Comparison of ENCODE assay signal across 10 mouse cellular contexts in the genomic region with DNA sequence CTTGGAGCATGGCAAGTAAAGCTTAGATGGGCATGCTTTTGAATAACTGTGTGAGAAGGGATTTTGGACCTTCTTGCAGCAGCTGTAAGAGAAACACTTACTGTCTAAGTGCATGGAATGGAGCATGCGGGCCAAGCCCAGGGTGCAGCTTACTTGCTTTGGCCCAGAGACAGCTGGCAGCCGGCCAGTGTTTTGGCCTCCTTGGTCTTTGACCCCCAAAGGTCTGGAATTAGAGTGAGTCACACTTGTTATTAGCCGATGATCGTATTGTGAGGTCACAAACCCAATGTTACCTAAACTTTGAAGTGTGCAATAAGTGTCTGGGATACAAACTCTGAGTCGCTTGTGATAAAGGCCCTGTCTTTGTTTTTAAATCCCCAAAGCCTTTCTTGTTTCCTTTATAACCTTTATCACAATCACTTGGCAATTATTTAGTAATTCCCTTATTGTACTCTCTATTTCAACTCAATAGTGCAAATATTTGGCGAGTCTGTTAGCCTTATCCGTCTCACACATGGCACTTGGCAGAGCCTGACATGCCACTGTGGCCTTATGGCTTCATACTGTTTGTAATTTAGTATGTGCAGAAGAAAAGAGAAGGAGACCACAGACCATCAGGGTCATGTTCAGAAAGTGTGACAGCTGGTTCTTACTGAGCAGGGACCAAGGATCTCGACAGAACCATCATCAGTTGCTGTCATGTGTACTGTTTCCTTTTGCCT. TPM values are rescaled to one million over a fixed set of nuclear protein-coding genes. Genes with fewer than 3 reads are reported as not detected.
DNase-seq lines count a peak whose midpoint lies in the region; ATAC-seq and TF ChIP-seq lines count a peak whose summit lies in the region.
"Had no signal": no experiment of that assay in that cellular context is flagged by ENCODE, and none has a peak within 500 bp of the region (broad histone marks: within the 10 kb centered on the region; RNA-seq: fewer than 3 reads in every experiment).

No protein-coding gene starts in this region.

- no peaks in the 10 kb centered on the region for H3K36me3 ChIP-seq in lung, postnatal 0 days (ENCODE audit: insufficient read depth, low read length)
- no peaks in the 10 kb centered on the region for H3K36me3 ChIP-seq in embryonic facial prominence, embryonic 10.5 days (replicated peaks)

- no peak for TF ChIP-seq CTCF in lung, postnatal 0 days (IDR thresholded peaks at IDR 0.05)

- peak; percentile 54 to 66 for DNase-seq in cerebellum, postnatal 14 days
- peak; percentile 91 for DNase-seq in adrenal gland, postnatal 10 days
- peak; percentile 83 for DNase-seq in heart, postnatal 4 days
- DNase-seq in lung, postnatal 0 days (ENCODE audit: low spot score) = peak; percentile 79
- DNase-seq in embryonic facial prominence, embryonic 10.5 days (ENCODE audit: low spot score) = no peak
- DNase-seq in thymus, postnatal 0 days (ENCODE audit: low spot score) = no peak
- DNase-seq in left cerebral cortex, adult 11 months (ENCODE audit: low spot score) = no peak

- H3K27me3 ChIP-seq in lung, postnatal 0 days (replicated peaks; ENCODE audit: insufficient read depth, low read length) = no peaks in the 10 kb centered on the region
- H3K27me3 ChIP-seq in embryonic facial prominence, embryonic 10.5 days (replicated peaks; ENCODE audit: low read depth, poor library complexity, severe bottlenecking) = no peaks in the 10 kb centered on the region

- peak; percentile 44 for TF ChIP-seq EP300 in lung, postnatal 0 days (IDR thresholded peaks at IDR 0.05)

- H3K4me2 ChIP-seq in lung, postnatal 0 days (replicated peaks; ENCODE audit: low read depth, low read length) = no peak overlapping the region

- H3K9ac ChIP-seq in lung, postnatal 0 days (replicated peaks; ENCODE audit: low read depth) = no peak overlapping the region

- WGBS in lung, postnatal 0 days = 16% methylated on average over 8 of the region's 8 CpGs
- 77% methylated on average over 8 of the region's 8 CpGs for WGBS in embryonic facial prominence, embryonic 10.5 days

- no peak for ATAC-seq in cerebellum, adult (ENCODE audit: insufficient number of reproducible peaks, low FRiP score, low TSS enrichment)
- ATAC-seq in lung, postnatal 0 days = peak; percentile 93

- H3K4me1 ChIP-seq in lung, postnatal 0 days (ENCODE audit: insufficient read depth, low read depth, low read length) = no peaks in the 10 kb centered on the region; the same call in 1 of the 2 replicates
- no peaks in the 10 kb centered on the region for H3K4me1 ChIP-seq in embryonic facial prominence, embryonic 10.5 days

- no peak overlapping the region for H3K4me3 ChIP-seq in lung, postnatal 0 days (ENCODE audit: low read depth, low read length)
- no peak overlapping the region for H3K4me3 ChIP-seq in embryonic facial prominence, embryonic 10.5 days

- no peaks in the 10 kb centered on the region for H3K9me3 ChIP-seq in lung, postnatal 0 days (ENCODE audit: low read length)
- H3K9me3 ChIP-seq in embryonic facial prominence, embryonic 10.5 days = no peaks in the 10 kb centered on the region

- peak overlapping the region; percentile 57 for H3K27ac ChIP-seq in lung, postnatal 0 days (ENCODE audit: low read length)
- H3K27ac ChIP-seq in embryonic facial prominence, embryonic 10.5 days (replicated peaks) = no peak overlapping the region

RNA-seq across cellular contexts. Expression of gene Tnfsf15, which starts 26.8 kb away (rescaled TPM):
- total RNA-seq in adrenal gland, postnatal 10 days (2021) = under 1 TPM; 0.21 to 0.33 TPM
- total RNA-seq in heart, postnatal 4 days (2021) = under 1 TPM in 1 of 2 experiments, not detected in 1; 0.07 TPM
- polyA plus RNA-seq in lung, postnatal 0 days (2015; fragmentation: Nextera tagmentation; extraction: Ambion mirVana) = 1.0 and 1.4 TPM in 2 replicates
- polyA plus RNA-seq in embryonic facial prominence, embryonic 10.5 days (2016; fragmentation: Nextera tagmentation; extraction: Ambion mirVana) = not detected in 2 replicates
- polyA plus RNA-seq in thymus, postnatal 0 days (2015; fragmentation: Nextera tagmentation; extraction: Ambion mirVana) = 0.28 and 0.48 TPM in 2 replicates
- total RNA-seq: neutrophil, adult 5-6 weeks had no signal

RNA-seq across cellular contexts. Expression of gene Gm11214, which starts 54.9 kb away (rescaled TPM):
- not detected for total RNA-seq in adrenal gland, postnatal 10 days (2021)
- total RNA-seq in heart, postnatal 4 days (2021) = not detected
- polyA plus RNA-seq in lung, postnatal 0 days (2015; fragmentation: Nextera tagmentation; extraction: Ambion mirVana) = not detected in 2 replicates
- not detected in 2 replicates for polyA plus RNA-seq in embryonic facial prominence, embryonic 10.5 days (2016; fragmentation: Nextera tagmentation; extraction: Ambion mirVana)
- polyA plus RNA-seq in thymus, postnatal 0 days (2015; fragmentation: Nextera tagmentation; extraction: Ambion mirVana) = not detected in 2 replicates
- total RNA-seq: neutrophil, adult 5-6 weeks had no signal
- polyA plus RNA-seq: C2C12 had no signal

Comparison
In these comparisons a context has a peak if more than half of its experiments do, and no peak if none do; other contexts are left out.
1. DNase-seq: peak in cerebellum, postnatal 14 days (2 of 2), adrenal gland, postnatal 10 days (single experiment), heart, postnatal 4 days (single experiment) and lung, postnatal 0 days (single experiment); none in embryonic facial prominence, embryonic 10.5 days (single experiment), thymus, postnatal 0 days (single experiment) and left cerebral cortex, adult 11 months (single experiment).